Mouse (Mus musculus) liver, embryonic 12.5 days (tissue): Measurements from ENCODE around the gene Atg101. TPM values are rescaled to one million over a fixed set of nuclear protein-coding genes. Genes with fewer than 3 reads are reported as not detected.

Experiments
- ATAC-seq: fragments of 200-750 bp; cut with Nextera tagmentation; 2 replicates; pipeline ENCODE4 v1.8.0; 2017; ENCODE audit warnings: moderate number of reproducible peaks, mild to moderate bottlenecking, moderate library complexity
- H3K27ac ChIP-seq: fragments of 300-500 bp; sonication (generic); 2 replicates; pipeline ENCODE4 v1.5.1; 2016; ENCODE audit warnings: mild to moderate bottlenecking
- H3K27me3 ChIP-seq: fragments of 300-500 bp; sonication (generic); replicated peaks from 2 replicates; pipeline ENCODE4 v1.6.1; 2016; ENCODE audit warnings: mild to moderate bottlenecking, moderate library complexity
- H3K36me3 ChIP-seq: fragments of 300-500 bp; sonication (generic); 2 replicates; pipeline ENCODE4 v1.6.1; 2016; ENCODE audit warnings: mild to moderate bottlenecking, moderate library complexity
- H3K4me1 ChIP-seq: fragments of 300-500 bp; sonication (generic); 2 replicates; pipeline ENCODE4 v1.6.1; 2016
- H3K4me2 ChIP-seq: fragments of 300-500 bp; sonication (generic); 2 replicates; pipeline ENCODE4 v1.6.1; 2016; ENCODE audit warnings: mild to moderate bottlenecking, moderate library complexity
- H3K4me3 ChIP-seq: fragments of 300-500 bp; sonication (generic); 2 replicates; pipeline ENCODE4 v1.5.1; 2016; ENCODE audit warnings: mild to moderate bottlenecking, moderate library complexity
- H3K9ac ChIP-seq: fragments of 300-500 bp; sonication (generic); 2 replicates; pipeline ENCODE4 v1.6.1; 2016; ENCODE audit warnings: mild to moderate bottlenecking, moderate library complexity
- H3K9me3 ChIP-seq: fragments of 300-500 bp; sonication (generic); replicated peaks from 2 replicates; pipeline ENCODE4 v1.6.1; 2016; ENCODE audit warnings: mild to moderate bottlenecking, moderate library complexity
- WGBS: fragments of 180-500 bp; shearing (Covaris S2); methylation state at CpG from one replicate; pipeline ENCODE4 v1.1.7; 2016; ENCODE audit not compliant: insufficient replicate concordance; 5-methylcytosine and 5-hydroxymethylcytosine counted together
- polyA plus RNA-seq: library from polyadenylated mRNA; unstranded; fragments of >200 nt; fragmentation: Nextera tagmentation; extraction: Ambion mirVana; gene quantifications from 2 replicates; pipeline ENCODE4 v1.2.1, GENCODE M21; 2016

Gene Atg101
- polyA plus RNA-seq, result 31.5 and 31.7 TPM in 2 replicates

GRCm38 (mm10) chr15:101283911-101284750 lies at the start of gene Atg101:
Gene Atg101 (plus strand): TSS chr15:101284272.
- Histone ChIP-seq H3K4me3 (peak within 1 kb of the TSS; percentile 93), H3K27ac (peak within 1 kb of the TSS; percentile 75), H3K9me3 (no peaks in the 10 kb centered on the region), H3K4me2 (peak within 1 kb of the TSS; percentile 89), H3K27me3 (no peaks in the 10 kb centered on the region), H3K9ac (peak within 1 kb of the TSS; percentile 89), H3K36me3 (peaks cover 30% of the 10 kb centered on the region), H3K4me1 (peaks cover 31% of the 10 kb centered on the region)
- peak; percentile 92 for ATAC-seq
- under 1% methylated on average over 61 of the region's 61 CpGs for WGBS

- Histone ChIP-seq H3K9me3 (no peaks in the 10 kb centered on the region), H3K4me1 (0 out of 2 replicates have a peak, but pooled peaks cover 5% of the 10 kb centered on the region), H3K27me3 (peaks cover 39% of the 10 kb centered on the region), H3K4me2 (no peak overlapping the region), H3K27ac (no peak overlapping the region), H3K4me3 (no peak overlapping the region), H3K36me3 (peaks cover 4% of the 10 kb centered on the region; the same call in 1 of the 2 replicates), H3K9ac (no peak overlapping the region)
- no peak for ATAC-seq
- WGBS, result 64% methylated on average over 10 of the region's 10 CpGs
Observed at GRCm38 (mm10) chr15:101234611-101235341, 49.3 kb upstream of the Atg101 start.

GRCm38 (mm10) chr15:101235342-101235698 lies 48.8 kb upstream of the Atg101 start:
- 40% methylated on average over 5 of the region's 5 CpGs for WGBS
- Histone ChIP-seq H3K27ac (no peak overlapping the region), H3K9me3 (no peaks in the 10 kb centered on the region), H3K4me3 (no peak overlapping the region), H3K4me1 (0 out of 2 replicates have a peak, but pooled peaks cover 5% of the 10 kb centered on the region), H3K9ac (no peak overlapping the region), H3K4me2 (no peak overlapping the region), H3K27me3 (peaks cover 39% of the 10 kb centered on the region), H3K36me3 (0 out of 2 replicates have a peak, but pooled peaks cover 4% of the 10 kb centered on the region)
- no peak for ATAC-seq

GRCm38 (mm10) chr15:101235728-101236327 lies 48.2 kb upstream of the Atg101 start:
- no peak for ATAC-seq
- Histone ChIP-seq H3K4me2 (peak overlapping the region; percentile 8; the same call in 1 of the 2 replicates), H3K36me3 (0 out of 2 replicates have a peak, but pooled peaks cover 3% of the 10 kb centered on the region), H3K4me1 (peaks cover 6% of the 10 kb centered on the region), H3K9me3 (no peaks in the 10 kb centered on the region), H3K27me3 (peaks cover 39% of the 10 kb centered on the region), H3K9ac (no peak overlapping the region; the same call in 1 of the 2 replicates), H3K27ac (no peak overlapping the region), H3K4me3 (no peak overlapping the region)
- WGBS, result 41% methylated on average over 12 of the region's 12 CpGs

- Histone ChIP-seq H3K4me3 (no peak overlapping the region), H3K4me1 (peaks cover 17% of the 10 kb centered on the region), H3K9me3 (no peaks in the 10 kb centered on the region), H3K4me2 (no peak overlapping the region), H3K27me3 (peaks cover 38% of the 10 kb centered on the region), H3K36me3 (no peaks in the 10 kb centered on the region), H3K27ac (no peak overlapping the region), H3K9ac (no peak overlapping the region)
- ATAC-seq, result no peak
- WGBS, result 3% methylated on average over 3 of the region's 3 CpGs
Observed at GRCm38 (mm10) chr15:101236878-101237277, 47.2 kb upstream of the Atg101 start.

GRCm38 (mm10) chr15:101238885-101239511 lies 45.1 kb upstream of the Atg101 start:
- Histone ChIP-seq H3K9ac (no peak overlapping the region), H3K36me3 (no peaks in the 10 kb centered on the region), H3K4me3 (0 out of 2 replicates have a peak overlapping the region, but pooled peaks have one; percentile 18), H3K9me3 (no peaks in the 10 kb centered on the region), H3K27me3 (peaks cover 36% of the 10 kb centered on the region), H3K4me2 (peak overlapping the region; percentile 44), H3K4me1 (peaks cover 18% of the 10 kb centered on the region), H3K27ac (no peak overlapping the region)
- WGBS, result 12% methylated on average over 28 of the region's 28 CpGs
- ATAC-seq, result no peak

- no peak overlapping the region for H3K4me3 ChIP-seq
- no peak overlapping the region for H3K4me2 ChIP-seq
- H3K27me3 ChIP-seq, result peaks cover 36% of the 10 kb centered on the region
- no peak overlapping the region for H3K27ac ChIP-seq
- 73% methylated on average over 8 of the region's 8 CpGs for WGBS
- no peaks in the 10 kb centered on the region for H3K36me3 ChIP-seq
- no peak overlapping the region for H3K9ac ChIP-seq
- no peaks in the 10 kb centered on the region for H3K9me3 ChIP-seq
- peaks cover 18% of the 10 kb centered on the region for H3K4me1 ChIP-seq
- no peak for ATAC-seq
Observed at GRCm38 (mm10) chr15:101239821-101240220, 44.3 kb upstream of the Atg101 start.

GRCm38 (mm10) chr15:101240799-101241204 lies 43.3 kb upstream of the Atg101 start:
- no peak overlapping the region for H3K4me3 ChIP-seq
- WGBS, result 6% methylated on average over 10 of the region's 10 CpGs
- peak overlapping the region; percentile 52 for H3K4me2 ChIP-seq
- no peak overlapping the region for H3K27ac ChIP-seq
- H3K9ac ChIP-seq, result no peak overlapping the region
- H3K4me1 ChIP-seq, result peaks cover 16% of the 10 kb centered on the region
- H3K9me3 ChIP-seq, result no peaks in the 10 kb centered on the region
- peaks cover 36% of the 10 kb centered on the region for H3K27me3 ChIP-seq
- ATAC-seq, result peak; percentile 64
- H3K36me3 ChIP-seq, result no peaks in the 10 kb centered on the region

GRCm38 (mm10) chr15:101241236-101241635 lies 42.8 kb upstream of the Atg101 start:
- 35% methylated on average over 9 of the region's 9 CpGs for whole genome bisulfite sequencing
- no peak overlapping the region for H3K4me3 ChIP-seq
- H3K9ac ChIP-seq, result no peak overlapping the region

GRCm38 (mm10) chr15:101241853-101242252 lies 42.2 kb upstream of the Atg101 start:
- Histone ChIP-seq H3K4me3 (no peak overlapping the region), H3K27me3 (peaks cover 30% of the 10 kb centered on the region), H3K9ac (no peak overlapping the region), H3K27ac (no peak overlapping the region), H3K9me3 (no peaks in the 10 kb centered on the region), H3K36me3 (no peaks in the 10 kb centered on the region), H3K4me1 (peaks cover 26% of the 10 kb centered on the region), H3K4me2 (no peak overlapping the region)
- 48% methylated on average over 9 of the region's 9 CpGs for WGBS
- ATAC-seq, result no peak

More at GRCm38 (mm10) chr15:101241236-101241635, 42.8 kb upstream of the Atg101 start:
- Histone ChIP-seq H3K4me1 (peaks cover 20% of the 10 kb centered on the region), H3K27ac (no peak overlapping the region), H3K4me2 (peak overlapping the region; percentile 52), H3K27me3 (peaks cover 32% of the 10 kb centered on the region), H3K9me3 (no peaks in the 10 kb centered on the region), H3K36me3 (no peaks in the 10 kb centered on the region)
- ATAC-seq, result no peak

GRCm38 (mm10) chr15:101242645-101243044 lies 41.4 kb upstream of the Atg101 start:
- no peak overlapping the region for H3K4me3 ChIP-seq
- H3K27me3 ChIP-seq, result peaks cover 24% of the 10 kb centered on the region
- H3K4me1 ChIP-seq, result peaks cover 32% of the 10 kb centered on the region
- no peak overlapping the region for H3K9ac ChIP-seq
- no peak overlapping the region for H3K27ac ChIP-seq
- 36% methylated on average over 8 of the region's 8 CpGs for WGBS
- no peaks in the 10 kb centered on the region for H3K9me3 ChIP-seq
- ATAC-seq, result no peak
- no peaks in the 10 kb centered on the region for H3K36me3 ChIP-seq
- H3K4me2 ChIP-seq, result no peak overlapping the region
